Mouse (Mus musculus): ENCODE measurements at regions not wholly inside any gene's neighbourhood (a gene's known extent, or its start where the extent isn't known, plus 50 kb on each side); places are given as distances from the start of the nearest gene placed in this dataset.

GRCm38 (mm10) chr12:45745697-45746096 is 671.2 kb upstream of the Stxbp6 start:
- no peak overlapping the region for H3K9ac ChIP-seq
- 37% methylated on average over 2 of the region's 2 CpGs for WGBS
- no peaks in the 10 kb centered on the region for H3K27me3 ChIP-seq (replicated peaks)
- H3K4me3 ChIP-seq (replicated peaks), result no peak overlapping the region
- no peaks in the 10 kb centered on the region for H3K4me1 ChIP-seq (replicated peaks)
- no peak overlapping the region for H3K27ac ChIP-seq
- ATAC-seq, result no peak
- no peak overlapping the region for H3K4me2 ChIP-seq (replicated peaks)
- no peaks in the 10 kb centered on the region for H3K36me3 ChIP-seq
- H3K9me3 ChIP-seq, result no peaks in the 10 kb centered on the region

- 81% methylated on average over 2 of the region's 2 CpGs for WGBS
- Histone ChIP-seq H3K36me3 (no peaks in the 10 kb centered on the region), H3K4me2 (replicated peaks) (no peak overlapping the region), H3K27me3 (replicated peaks) (no peaks in the 10 kb centered on the region), H3K9me3 (no peaks in the 10 kb centered on the region), H3K27ac (no peak overlapping the region), H3K9ac (no peak overlapping the region), H3K4me1 (replicated peaks) (no peaks in the 10 kb centered on the region), H3K4me3 (replicated peaks) (no peak overlapping the region)
- no peak for ATAC-seq
Observed at GRCm38 (mm10) chr12:45744619-45745018, 670.1 kb upstream of the Stxbp6 start.

GRCm38 (mm10) chr12:45733661-45734060 is 659.2 kb upstream of the Stxbp6 start:
- Histone ChIP-seq H3K27me3 (replicated peaks) (no peaks in the 10 kb centered on the region), H3K36me3 (no peaks in the 10 kb centered on the region), H3K4me3 (replicated peaks) (no peak overlapping the region), H3K9me3 (no peaks in the 10 kb centered on the region), H3K4me2 (replicated peaks) (no peak overlapping the region), H3K4me1 (replicated peaks) (no peaks in the 10 kb centered on the region), H3K27ac (no peak overlapping the region), H3K9ac (no peak overlapping the region)
- no peak for ATAC-seq
- WGBS, result 60% methylated on average over 4 of the region's 4 CpGs

DNA sequence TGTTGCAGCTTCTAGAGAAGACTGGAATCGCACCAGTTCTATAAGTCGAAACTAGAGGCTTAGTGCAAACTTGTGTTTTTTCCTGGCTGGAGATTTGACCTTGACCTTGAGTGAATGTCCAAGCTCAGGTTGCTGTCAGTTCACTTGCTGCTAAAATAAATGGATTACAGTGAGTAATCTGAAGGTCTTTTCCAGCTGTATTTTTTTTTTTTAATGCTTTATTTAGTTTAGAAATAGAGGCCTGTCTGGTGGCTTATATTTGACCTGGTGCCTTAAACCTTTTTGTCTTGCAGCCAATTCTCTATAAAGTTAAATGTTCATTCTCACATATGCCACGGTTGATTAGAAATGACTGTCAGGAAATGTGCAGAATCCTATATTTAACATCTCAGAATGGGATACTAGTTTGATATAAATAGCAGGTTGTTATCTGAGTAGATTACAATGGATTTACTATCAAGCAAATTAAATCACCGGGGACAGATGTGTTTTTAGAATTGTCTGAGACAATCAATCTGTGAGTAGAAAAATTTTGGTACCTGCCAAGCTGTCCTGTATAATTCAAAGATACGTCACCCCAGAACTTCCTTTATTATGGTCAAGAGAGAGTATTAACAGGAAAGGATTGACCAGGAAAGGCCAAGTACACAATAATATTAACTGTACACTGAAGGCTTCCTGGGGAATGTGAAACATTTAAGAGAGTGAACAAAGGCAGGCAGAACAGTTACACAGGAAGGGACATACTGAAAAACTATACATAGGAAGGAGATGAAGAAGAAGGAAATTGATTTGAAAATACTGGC is 650.3 kb upstream of the Stxbp6 start:
- Histone ChIP-seq H3K36me3 (no peaks in the 10 kb centered on the region), H3K27me3 (replicated peaks) (no peaks in the 10 kb centered on the region), H3K9ac (no peak overlapping the region), H3K4me2 (replicated peaks) (no peak overlapping the region), H3K9me3 (no peaks in the 10 kb centered on the region), H3K4me3 (replicated peaks) (no peak overlapping the region), H3K27ac (no peak overlapping the region), H3K4me1 (replicated peaks) (no peaks in the 10 kb centered on the region)
- WGBS, result 70% methylated on average over 5 of the region's 5 CpGs
- ATAC-seq, result no peak

DNA sequence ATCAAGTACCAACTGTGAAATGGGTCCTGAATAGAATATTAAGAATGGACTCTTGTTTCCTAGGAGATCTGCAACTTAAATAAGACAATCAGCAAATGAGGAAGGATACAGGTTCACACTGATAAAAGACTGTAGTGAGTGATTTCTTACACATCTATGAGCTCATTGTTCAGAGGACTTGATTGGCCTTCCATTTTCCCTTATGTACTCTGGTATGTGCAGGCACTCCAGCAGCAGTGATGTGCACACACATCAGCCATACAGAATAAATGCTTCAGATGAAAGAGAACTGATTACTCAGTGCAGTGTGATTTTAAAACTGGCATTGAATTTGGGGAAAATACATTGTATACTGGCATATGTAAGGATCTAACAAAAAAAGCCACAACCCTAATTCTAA is 636.8 kb upstream of the Stxbp6 start:
- Histone ChIP-seq H3K4me1 (replicated peaks) (no peaks in the 10 kb centered on the region), H3K9ac (no peak overlapping the region), H3K9me3 (no peaks in the 10 kb centered on the region), H3K27ac (no peak overlapping the region), H3K36me3 (no peaks in the 10 kb centered on the region), H3K27me3 (replicated peaks) (no peaks in the 10 kb centered on the region), H3K4me3 (replicated peaks) (no peak overlapping the region), H3K4me2 (replicated peaks) (no peak overlapping the region)
- ATAC-seq, result no peak

DNA sequence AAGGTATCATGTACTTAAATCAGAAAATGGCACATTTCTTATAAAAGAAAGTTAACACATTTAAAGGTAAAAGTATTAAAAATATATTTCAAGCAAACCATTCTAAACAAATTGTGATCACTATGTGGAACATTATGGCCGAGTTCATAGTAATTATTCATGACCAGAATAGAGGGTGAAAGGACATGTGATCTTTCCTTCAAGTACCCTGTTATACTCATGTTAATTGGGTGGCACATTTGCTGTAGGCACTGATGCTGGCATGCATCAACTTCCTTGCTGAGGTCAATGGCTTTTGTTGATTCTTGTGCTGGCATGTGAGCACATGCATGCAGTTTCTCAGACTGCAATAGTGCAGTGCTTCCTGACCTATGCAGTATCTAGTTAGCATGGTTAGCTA is 636.3 kb upstream of the Stxbp6 start:
- no peak for ATAC-seq
- Histone ChIP-seq H3K27me3 (replicated peaks) (no peaks in the 10 kb centered on the region), H3K4me2 (replicated peaks) (no peak overlapping the region), H3K4me3 (replicated peaks) (no peak overlapping the region), H3K27ac (no peak overlapping the region), H3K36me3 (no peaks in the 10 kb centered on the region), H3K4me1 (replicated peaks) (no peaks in the 10 kb centered on the region), H3K9ac (no peak overlapping the region), H3K9me3 (no peaks in the 10 kb centered on the region)
- WGBS, result 78% methylated on average over 1 of the region's 1 CpGs

DNA sequence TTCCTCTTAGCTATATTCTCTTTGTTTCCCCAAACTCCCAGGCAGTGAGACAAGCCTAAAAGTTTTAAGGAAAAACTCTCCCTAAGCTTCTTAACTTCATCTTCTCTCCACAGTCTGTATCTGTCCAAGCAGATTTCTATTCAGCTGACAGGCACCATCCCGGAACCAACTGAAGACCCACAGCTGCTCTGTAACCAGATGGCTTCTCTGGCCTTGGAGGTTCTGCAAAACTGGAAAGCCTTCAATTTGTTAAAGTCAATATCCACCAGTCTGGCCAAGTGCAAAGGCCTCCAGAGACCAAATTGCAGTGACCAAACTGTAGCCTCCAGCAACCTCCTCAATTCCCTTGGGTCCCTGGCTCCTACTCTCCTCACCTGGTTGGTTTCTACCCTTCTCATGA is 614.8 kb upstream of the Stxbp6 start:
- Histone ChIP-seq H3K27me3 (replicated peaks) (no peaks in the 10 kb centered on the region), H3K4me2 (replicated peaks) (no peak overlapping the region), H3K36me3 (no peaks in the 10 kb centered on the region), H3K27ac (no peak overlapping the region), H3K9me3 (no peaks in the 10 kb centered on the region), H3K4me1 (replicated peaks) (no peaks in the 10 kb centered on the region), H3K4me3 (replicated peaks) (no peak overlapping the region), H3K9ac (no peak overlapping the region)
- no peak for ATAC-seq
- WGBS, result 51% methylated on average over 1 of the region's 1 CpGs

GRCm38 (mm10) chr12:45686765-45687164 is 612.3 kb upstream of the Stxbp6 start:
- Histone ChIP-seq H3K27ac (no peak overlapping the region), H3K4me2 (replicated peaks) (no peak overlapping the region), H3K27me3 (replicated peaks) (no peaks in the 10 kb centered on the region), H3K9me3 (no peaks in the 10 kb centered on the region), H3K4me1 (replicated peaks) (no peaks in the 10 kb centered on the region), H3K36me3 (no peaks in the 10 kb centered on the region), H3K9ac (no peak overlapping the region), H3K4me3 (replicated peaks) (no peak overlapping the region)
- no peak for ATAC-seq

DNA sequence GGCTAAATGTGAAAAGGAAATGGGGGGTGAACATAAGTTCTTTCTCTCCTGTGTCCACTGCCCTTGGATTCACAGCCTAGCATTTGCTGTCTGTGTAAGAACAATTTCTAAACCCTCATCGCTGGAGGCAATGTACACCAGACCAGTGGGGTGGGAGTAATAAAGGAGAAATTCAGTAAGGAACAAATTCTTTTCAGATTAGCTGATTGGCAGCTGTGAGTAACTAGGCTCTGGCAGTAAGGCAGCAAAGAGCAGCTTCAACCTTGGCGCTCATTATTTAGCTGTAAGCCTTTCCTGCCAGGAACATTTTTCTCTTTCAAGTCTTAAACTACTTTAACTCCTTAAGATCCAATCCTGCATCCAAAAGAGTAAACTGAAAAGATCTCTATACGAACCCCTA is 597.9 kb upstream of the Stxbp6 start:
- Histone ChIP-seq H3K36me3 (no peaks in the 10 kb centered on the region), H3K9ac (no peak overlapping the region), H3K27me3 (replicated peaks) (no peaks in the 10 kb centered on the region), H3K27ac (no peak overlapping the region), H3K4me1 (replicated peaks) (no peaks in the 10 kb centered on the region), H3K4me3 (replicated peaks) (no peak overlapping the region), H3K9me3 (no peaks in the 10 kb centered on the region), H3K4me2 (replicated peaks) (no peak overlapping the region)
- WGBS, result 35% methylated on average over 3 of the region's 3 CpGs
- no peak for ATAC-seq

- H3K4me2 ChIP-seq (replicated peaks), result no peak overlapping the region
- no peak overlapping the region for H3K27ac ChIP-seq
- H3K4me1 ChIP-seq (replicated peaks), result no peaks in the 10 kb centered on the region
- H3K9me3 ChIP-seq, result no peaks in the 10 kb centered on the region
- H3K9ac ChIP-seq, result no peak overlapping the region
- no peaks in the 10 kb centered on the region for H3K27me3 ChIP-seq (replicated peaks)
- WGBS, result 73% methylated on average over 4 of the region's 4 CpGs
- no peaks in the 10 kb centered on the region for H3K36me3 ChIP-seq
- no peak overlapping the region for H3K4me3 ChIP-seq (replicated peaks)
- ATAC-seq, result no peak
Observed at GRCm38 (mm10) chr12:45671554-45671948, 597.0 kb upstream of the Stxbp6 start.

- no peak overlapping the region for H3K4me3 ChIP-seq (replicated peaks)
- WGBS, result 70% methylated on average over 13 of the region's 13 CpGs
- no peak overlapping the region for H3K27ac ChIP-seq
- no peak for ATAC-seq
- no peak overlapping the region for H3K4me2 ChIP-seq (replicated peaks)
- no peaks in the 10 kb centered on the region for H3K4me1 ChIP-seq (replicated peaks)
- H3K9me3 ChIP-seq, result no peaks in the 10 kb centered on the region
- H3K36me3 ChIP-seq, result no peaks in the 10 kb centered on the region
- no peaks in the 10 kb centered on the region for H3K27me3 ChIP-seq (replicated peaks)
- no peak overlapping the region for H3K9ac ChIP-seq
Observed at GRCm38 (mm10) chr12:45670874-45671553, 596.5 kb upstream of the Stxbp6 start.

GRCm38 (mm10) chr12:45670246-45670873 is 595.9 kb upstream of the Stxbp6 start:
- ATAC-seq, result no peak
- no peaks in the 10 kb centered on the region for H3K9me3 ChIP-seq
- no peak overlapping the region for H3K4me3 ChIP-seq (replicated peaks)
- H3K27me3 ChIP-seq (replicated peaks), result no peaks in the 10 kb centered on the region
- no peak overlapping the region for H3K4me2 ChIP-seq (replicated peaks)
- WGBS, result 54% methylated on average over 6 of the region's 6 CpGs
- no peak overlapping the region for H3K9ac ChIP-seq
- H3K4me1 ChIP-seq (replicated peaks), result no peaks in the 10 kb centered on the region
- H3K36me3 ChIP-seq, result no peaks in the 10 kb centered on the region
- H3K27ac ChIP-seq, result no peak overlapping the region

- Histone ChIP-seq H3K36me3 (no peaks in the 10 kb centered on the region), H3K9ac (no peak overlapping the region), H3K4me3 (replicated peaks) (no peak overlapping the region), H3K27ac (no peak overlapping the region), H3K4me1 (replicated peaks) (no peaks in the 10 kb centered on the region), H3K27me3 (replicated peaks) (no peaks in the 10 kb centered on the region), H3K9me3 (no peaks in the 10 kb centered on the region), H3K4me2 (replicated peaks) (no peak overlapping the region)
- ATAC-seq, result no peak
Observed at GRCm38 (mm10) chr12:45659612-45660011, 585.1 kb upstream of the Stxbp6 start.
